Mouse (Mus musculus) T-helper 1 cell (primary cell): ENCODE data around the gene Rnf214.

Experiments
- in situ Hi-C: fragments of 300-600 bp; cut with MboI, MseI; formaldehyde crosslinking; loops from one replicate; pipeline ENCODE4 v1.15.1; 2025; ENCODE audit warnings: high pct_unique_total_duplicates

The Rnf214 gene

DNA sequence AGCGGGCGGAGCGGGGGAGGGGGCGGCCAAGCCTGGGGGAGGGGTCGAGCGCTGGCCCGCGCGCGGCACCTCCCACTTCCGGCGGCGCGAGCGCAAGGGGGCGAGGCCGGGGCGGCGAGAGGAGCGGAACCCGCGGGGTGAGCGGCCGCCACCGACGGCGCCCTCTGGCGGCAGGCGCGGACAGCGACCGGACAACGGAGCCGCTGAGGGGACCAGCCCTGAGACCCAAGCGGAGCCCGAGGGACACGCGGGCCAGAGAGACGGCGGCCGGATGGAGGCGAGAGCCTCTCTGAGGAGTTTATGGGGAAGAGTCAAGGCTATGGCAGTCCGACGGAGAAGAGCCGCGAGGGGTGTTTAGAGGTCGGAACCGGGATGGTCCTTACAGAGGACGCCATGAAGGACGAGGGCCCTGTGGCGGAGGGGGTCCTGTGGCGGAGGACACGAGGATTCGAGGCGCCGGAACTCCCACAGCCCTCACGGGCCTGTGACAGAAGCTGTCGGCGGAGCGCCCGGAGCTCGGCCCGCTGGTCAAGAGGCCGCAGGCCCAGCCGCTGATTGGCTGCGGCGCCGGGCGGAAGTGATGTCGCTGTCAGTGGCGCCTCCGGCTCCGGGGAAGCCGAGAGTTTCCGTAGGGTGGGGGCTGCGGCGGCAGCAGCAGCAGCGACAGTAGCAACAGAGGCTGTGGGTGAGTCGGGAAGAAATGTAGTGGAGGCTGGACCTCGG is at the start of gene Rnf214, which contains the start of gene Pcsk7:
Gene Rnf214, minus strand, starts transcription at position 557 of the 723 bp plus-strand sequence.
Gene Pcsk7, plus strand, starts transcription at position 143 of the 723 bp plus-strand sequence.
- in situ Hi-C loops = no loop called here

GRCm38 (mm10) chr9:45955107-45955963 is 48.6 kb upstream of the Rnf214 start, which contains the start of gene Sidt2:
TSS of gene Sidt2 (minus strand) at chr9:45955258.
- in situ Hi-C loops = no loop called here

GRCm38 (mm10) chr9:45954294-45955106 is 47.8 kb upstream of the Rnf214 start:
- in situ Hi-C loops = no loop called here

GRCm38 (mm10) chr9:45953511-45954293 is 47.0 kb upstream of the Rnf214 start:
- in situ Hi-C loops = no loop called here

DNA sequence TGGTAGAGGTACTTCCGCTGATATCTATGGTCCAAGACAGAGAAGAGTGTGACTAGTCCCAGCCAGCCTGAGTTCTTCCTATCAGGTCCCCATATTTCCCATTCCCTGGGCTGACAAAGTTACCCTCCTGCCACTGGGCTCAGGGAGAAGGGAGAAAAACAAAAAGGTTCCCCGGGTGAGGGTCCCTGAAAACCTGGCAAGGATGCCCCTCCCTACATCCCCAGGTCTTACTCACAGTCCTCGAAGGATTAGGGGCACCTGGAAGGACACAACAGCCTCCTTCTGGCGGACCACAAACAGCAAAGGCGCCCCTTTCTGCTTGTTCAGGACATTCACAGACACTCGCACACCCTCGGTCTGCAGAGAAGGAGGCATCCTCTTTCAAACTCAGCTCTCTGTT is 46.2 kb upstream of the Rnf214 start:
- in situ Hi-C loops = no loop called here

- in situ Hi-C loops = no loop called here
Observed at GRCm38 (mm10) chr9:45952057-45952456, 45.3 kb upstream of the Rnf214 start.

- in situ Hi-C loops = loop anchor here (5.0 kb wide), 1 partner anchor 35 kb away; no protein-coding TSS in a partner anchor
Observed at GRCm38 (mm10) chr9:45946872-45947183, 40.1 kb upstream of the Rnf214 start.

DNA sequence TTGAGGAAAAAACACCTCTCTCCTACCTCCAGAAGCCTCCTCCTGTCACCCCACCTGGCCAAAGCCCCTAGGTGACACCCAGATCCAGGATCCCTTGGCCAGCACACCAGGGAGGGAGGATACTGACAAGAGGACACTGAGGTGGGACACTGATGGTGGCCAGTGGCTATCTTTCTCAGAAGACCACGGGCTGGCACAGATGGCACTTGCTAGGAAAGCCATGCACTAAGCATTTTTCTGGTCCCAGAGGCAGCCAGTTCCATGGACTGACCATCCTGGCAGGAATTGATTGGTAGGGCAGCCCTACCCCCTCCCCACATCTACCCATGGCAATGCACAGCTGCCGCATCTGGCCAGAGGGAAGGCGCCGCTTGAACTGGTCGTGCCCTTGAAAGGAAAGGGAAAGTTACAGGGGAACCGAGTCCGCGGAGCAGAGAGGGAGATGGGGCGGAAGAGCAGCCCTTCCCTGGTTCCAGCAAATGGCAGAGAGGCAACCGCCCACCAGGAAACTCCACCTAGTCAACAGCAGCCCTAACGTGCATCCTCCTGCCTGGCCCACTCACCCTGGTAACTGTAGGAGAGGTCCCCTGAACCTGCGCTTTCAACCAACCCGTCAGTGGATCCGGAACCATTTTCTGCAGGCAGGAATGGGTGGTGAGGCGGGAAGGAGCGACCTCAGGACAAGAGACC is 39.6 kb upstream of the Rnf214 start:
- in situ Hi-C loops = loop anchor here (5.0 kb wide), 1 partner anchor 34 kb away; no protein-coding TSS in a partner anchor

GRCm38 (mm10) chr9:45945721-45946120 is 39.0 kb upstream of the Rnf214 start:
- in situ Hi-C loops = loop anchor here (5.0 kb wide), 1 partner anchor 33 kb away; no protein-coding TSS in a partner anchor

DNA sequence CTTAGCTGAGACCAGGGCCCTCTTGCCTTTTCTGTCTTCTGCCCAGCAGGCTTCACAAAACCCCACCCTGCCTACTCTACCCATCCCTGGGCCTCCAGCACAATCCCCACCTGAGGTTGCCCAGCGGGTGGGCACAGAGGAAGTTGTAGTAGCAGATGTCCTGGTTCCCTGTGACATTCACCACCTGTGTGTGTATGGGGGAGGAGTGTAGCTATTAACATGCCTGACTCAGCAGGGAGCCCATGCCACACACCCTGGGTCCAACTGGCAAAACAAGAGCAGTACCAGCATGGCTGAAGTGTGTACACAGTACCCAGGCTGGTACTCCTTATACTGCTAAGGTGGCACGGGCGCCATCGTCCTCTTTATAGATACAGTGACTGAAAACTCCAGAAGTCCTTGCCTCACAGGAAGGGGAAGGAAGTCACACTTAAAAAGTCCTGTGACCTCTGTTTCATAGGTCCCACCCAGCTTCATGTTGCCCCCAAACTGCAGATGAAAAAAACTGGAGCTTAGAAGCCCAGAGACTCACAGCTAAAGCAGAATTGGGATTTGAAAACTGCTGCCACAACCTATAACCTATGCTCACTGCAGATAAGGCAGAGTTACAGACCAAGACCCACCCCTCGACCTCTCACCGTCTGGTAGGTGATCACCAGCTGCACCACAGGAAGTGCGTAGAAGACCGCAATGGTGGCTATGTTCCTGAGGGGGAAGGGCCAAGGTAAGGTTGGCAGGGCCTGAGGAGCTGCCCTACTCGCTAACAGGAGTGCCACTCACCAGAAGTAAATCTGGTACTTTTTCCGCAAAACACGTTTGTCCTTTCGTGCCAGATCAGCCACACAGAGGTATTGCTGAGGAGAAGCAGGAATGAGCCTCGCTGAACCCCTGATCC is 38.0 kb upstream of the Rnf214 start:
- in situ Hi-C loops = loop anchor here (5.0 kb wide), 1 partner anchor 32 kb away; no protein-coding TSS in a partner anchor

- in situ Hi-C loops = no loop called here
Observed at GRCm38 (mm10) chr9:45943628-45944505, 37.2 kb upstream of the Rnf214 start.

GRCm38 (mm10) chr9:45942916-45943315 is 36.2 kb upstream of the Rnf214 start:
- in situ Hi-C loops = no loop called here

GRCm38 (mm10) chr9:45942464-45942863 is 35.8 kb upstream of the Rnf214 start:
- in situ Hi-C loops = no loop called here

- in situ Hi-C loops = no loop called here
Observed at GRCm38 (mm10) chr9:45941329-45941888, 34.7 kb upstream of the Rnf214 start.

DNA sequence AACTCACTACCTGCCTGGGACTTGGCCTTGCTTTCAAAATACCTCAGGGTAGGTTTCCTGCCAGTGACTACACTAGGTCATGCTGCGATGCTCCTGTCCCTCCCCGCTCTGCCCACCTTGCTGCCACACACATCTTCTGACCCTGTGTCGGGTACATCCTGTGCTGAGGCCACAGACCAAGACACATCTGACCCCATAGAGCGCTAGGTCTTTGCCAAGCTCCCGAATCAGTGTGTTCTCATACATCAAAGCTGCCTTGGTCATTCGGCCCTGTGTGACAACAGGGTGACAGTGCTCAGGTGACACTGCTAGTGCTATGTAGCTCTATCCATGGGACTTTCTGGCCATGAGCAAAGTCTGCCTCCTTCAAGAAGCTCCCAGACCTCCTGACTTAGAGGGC is 33.1 kb upstream of the Rnf214 start:
- in situ Hi-C loops = no loop called here

GRCm38 (mm10) chr9:45938952-45939637 is 32.4 kb upstream of the Rnf214 start:
- in situ Hi-C loops = no loop called here

GRCm38 (mm10) chr9:45938088-45938487 is 31.4 kb upstream of the Rnf214 start:
- in situ Hi-C loops = no loop called here
